Mouse (Mus musculus) myocyte (in vitro differentiated cells): ENCODE data around the gene Ttc21a.

Source experiments
- E2F4 ChIP-seq: IDR thresholded peaks from one replicate; pipeline ENCODE4 v1.6.1; 2011; ENCODE audit warnings: mild to moderate bottlenecking, control low read depth, moderate library complexity; ENCODE audit not compliant: insufficient read depth
- MAX ChIP-seq: IDR thresholded peaks from one replicate; pipeline ENCODE4 v1.6.1; 2011; ENCODE audit warnings: low read depth, mild to moderate bottlenecking, control low read depth
- POLR2A ChIP-seq: IDR thresholded peaks from one replicate; pipeline ENCODE4 v1.6.1; 2011; ENCODE audit warnings: low read depth, mild to moderate bottlenecking, control low read depth, moderate library complexity; ENCODE audit not compliant: insufficient read length
- POLR2AphosphoS2 ChIP-seq: IDR thresholded peaks from one replicate; pipeline ENCODE4 v1.6.1; 2011; ENCODE audit warnings: low read depth, control low read depth; ENCODE audit not compliant: insufficient read length
- USF1 ChIP-seq: IDR thresholded peaks from one replicate; pipeline ENCODE4 v1.6.1; 2011; ENCODE audit warnings: low read depth, mild to moderate bottlenecking, control low read depth, moderate library complexity

DNA sequence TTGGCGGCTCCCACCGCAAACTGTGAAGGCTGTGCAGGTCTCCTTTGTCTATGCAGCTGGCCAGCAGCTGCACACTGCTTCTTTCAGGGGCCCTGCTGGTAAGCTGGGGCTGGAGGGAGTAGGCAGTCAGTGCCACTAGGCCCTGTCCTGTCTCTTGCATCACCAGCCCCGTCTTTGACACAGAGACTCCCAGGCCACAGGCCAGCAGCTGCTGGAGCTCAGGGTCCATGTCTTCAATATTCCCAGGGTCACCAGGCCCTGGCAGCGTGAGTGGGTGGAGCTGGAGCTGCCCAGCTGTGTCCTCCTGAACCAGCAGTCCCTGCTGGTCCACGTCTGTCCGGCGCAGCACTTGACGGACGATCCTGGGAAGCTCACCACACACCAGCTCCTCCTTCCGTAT, 79.5 kb downstream of the Ttc21a start:
- TF ChIP-seq E2F4 (no peak), USF1 (no peak), POLR2A (no peak), POLR2AphosphoS2 (no peak), MAX (no peak)
